Mouse (Mus musculus) limb, embryonic 15.5 days (tissue): ENCODE data around the gene Ttc12. TPM values are rescaled to one million over a fixed set of nuclear protein-coding genes. Genes with fewer than 3 reads are reported as not detected.

Experiments used
- ATAC-seq: fragments of 200-750 bp; cut with Nextera tagmentation; 2 replicates; pipeline ENCODE4 v1.8.0; 2017; ENCODE audit warnings: low read depth, moderate TSS enrichment; ENCODE audit not compliant: insufficient number of reproducible peaks, low FRiP score, low TSS enrichment
- H3K27ac ChIP-seq: fragments of 300-500 bp; sonication (generic); 2 replicates; pipeline ENCODE4 v1.5.1; 2015; ENCODE audit warnings: moderate library complexity, mild to moderate bottlenecking, inconsistent platforms
- H3K27me3 ChIP-seq: fragments of 300-500 bp; sonication (generic); 2 replicates; pipeline ENCODE4 v1.6.1; 2015; ENCODE audit warnings: inconsistent platforms
- H3K36me3 ChIP-seq: fragments of 300-500 bp; sonication (generic); 2 replicates; pipeline ENCODE4 v1.6.1; 2015; ENCODE audit warnings: inconsistent platforms
- H3K4me1 ChIP-seq: fragments of 300-500 bp; sonication (generic); 2 replicates; pipeline ENCODE4 v1.6.1; 2015; ENCODE audit warnings: inconsistent platforms
- H3K4me2 ChIP-seq: fragments of 300-500 bp; sonication (generic); 2 replicates; pipeline ENCODE4 v1.6.1; 2015; ENCODE audit warnings: mild to moderate bottlenecking, inconsistent platforms
- H3K4me3 ChIP-seq: fragments of 300-500 bp; sonication (generic); 2 replicates; pipeline ENCODE4 v1.5.1; 2015; ENCODE audit warnings: mild to moderate bottlenecking, inconsistent platforms
- H3K9ac ChIP-seq: fragments of 300-500 bp; sonication (generic); 2 replicates; pipeline ENCODE4 v1.6.1; 2015; ENCODE audit warnings: inconsistent platforms
- H3K9me3 ChIP-seq: fragments of 300-500 bp; sonication (generic); 2 replicates; pipeline ENCODE4 v1.6.1; 2016; ENCODE audit warnings: inconsistent platforms
- WGBS: fragments of 180-500 bp; shearing (Covaris S2); methylation state at CpG from one replicate; pipeline ENCODE4 v1.1.7; 2015; 5-methylcytosine and 5-hydroxymethylcytosine counted together
- polyA plus RNA-seq: library from polyadenylated mRNA; unstranded; fragments of >200 nt; fragmentation: Nextera tagmentation; extraction: Ambion mirVana; gene quantifications from 2 replicates; pipeline ENCODE4 v1.2.1, GENCODE M21; 2015

The Ttc12 gene
- polyA plus RNA-seq, 1 experiment from 2014 or later = 1.1 TPM

DNA sequence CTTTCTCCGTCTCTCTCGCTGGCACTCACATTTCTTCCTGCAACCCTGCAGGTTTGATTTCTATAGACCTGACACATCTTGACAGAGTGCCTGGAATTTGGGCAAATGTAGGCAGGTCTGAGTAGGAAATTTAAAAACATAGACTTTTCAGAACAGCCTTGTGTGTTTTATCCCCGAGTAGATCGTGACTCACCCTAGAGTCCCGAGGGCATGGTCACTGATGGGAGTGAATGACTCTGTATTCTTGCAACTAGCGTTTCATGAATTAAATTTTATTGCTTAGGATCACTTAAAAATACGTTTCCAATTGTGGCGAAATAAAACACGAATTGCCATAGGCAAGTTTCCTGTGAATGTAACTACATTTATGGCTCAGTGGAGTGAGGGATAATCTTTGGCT, 37.9 kb upstream of the Ttc12 start:
- H3K4me2 ChIP-seq = no peak overlapping the region
- H3K9ac ChIP-seq = no peak overlapping the region
- 44% methylated on average over 9 of the region's 9 CpGs for WGBS
- peaks cover 4% of the 10 kb centered on the region; the same call in 1 of the 2 replicates for H3K4me1 ChIP-seq
- ATAC-seq = no peak
- no peak overlapping the region for H3K27ac ChIP-seq
- no peaks in the 10 kb centered on the region for H3K27me3 ChIP-seq
- no peak overlapping the region for H3K4me3 ChIP-seq
- H3K36me3 ChIP-seq = peaks cover 16% of the 10 kb centered on the region
- no peaks in the 10 kb centered on the region for H3K9me3 ChIP-seq

DNA sequence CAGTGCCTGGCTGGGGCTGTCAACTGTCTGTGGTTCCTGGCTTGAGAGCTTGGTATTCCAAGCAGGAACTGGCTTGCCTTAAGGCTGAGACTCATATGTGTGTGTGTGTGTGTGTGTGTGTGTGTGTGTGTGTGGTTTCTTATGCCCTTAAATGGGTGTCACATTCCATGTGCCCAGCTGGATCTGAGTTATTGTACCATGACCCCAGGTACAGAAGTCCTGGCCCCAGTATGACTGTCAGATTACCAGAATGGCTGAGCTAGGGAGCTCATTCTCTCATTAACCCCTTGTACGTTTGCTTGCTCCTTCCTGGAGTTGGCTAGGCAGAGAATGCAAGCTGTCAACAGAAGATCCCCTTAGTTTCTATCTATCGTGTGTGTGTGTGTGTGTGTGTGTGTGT, 28.3 kb upstream of the Ttc12 start:
- Histone ChIP-seq H3K36me3 (peaks cover 16% of the 10 kb centered on the region), H3K27me3 (no peaks in the 10 kb centered on the region), H3K9me3 (no peaks in the 10 kb centered on the region), H3K4me1 (no peaks in the 10 kb centered on the region), H3K4me2 (no peak overlapping the region), H3K27ac (no peak overlapping the region), H3K4me3 (no peak overlapping the region), H3K9ac (no peak overlapping the region)
- 55% methylated on average over 2 of the region's 2 CpGs for WGBS
- ATAC-seq = no peak

DNA sequence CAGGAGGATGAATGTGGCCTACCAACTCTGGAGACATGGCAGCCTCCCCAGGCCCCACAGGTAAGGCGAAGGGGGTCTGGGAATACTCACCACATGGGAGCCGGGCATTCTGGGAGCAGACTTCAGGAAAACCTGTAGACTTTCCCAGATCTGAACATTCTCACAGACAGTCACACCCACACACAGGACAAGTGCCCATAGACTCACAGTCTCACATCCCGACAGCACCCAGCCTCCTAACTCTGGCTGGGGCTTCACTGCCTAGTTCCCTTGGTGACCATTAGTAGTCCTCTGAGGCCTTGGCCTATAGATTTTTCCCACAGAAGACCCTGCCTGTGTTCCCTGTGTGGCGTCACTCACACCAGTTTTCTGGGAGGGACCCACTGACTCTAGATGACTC, 24.6 kb upstream of the Ttc12 start:
- WGBS = 90% methylated on average over 4 of the region's 4 CpGs
- Histone ChIP-seq H3K36me3 (peaks cover 32% of the 10 kb centered on the region), H3K27me3 (no peaks in the 10 kb centered on the region), H3K4me1 (no peaks in the 10 kb centered on the region), H3K9ac (no peak overlapping the region), H3K4me3 (no peak overlapping the region), H3K4me2 (no peak overlapping the region), H3K9me3 (no peaks in the 10 kb centered on the region), H3K27ac (no peak overlapping the region)
- ATAC-seq = no peak

DNA sequence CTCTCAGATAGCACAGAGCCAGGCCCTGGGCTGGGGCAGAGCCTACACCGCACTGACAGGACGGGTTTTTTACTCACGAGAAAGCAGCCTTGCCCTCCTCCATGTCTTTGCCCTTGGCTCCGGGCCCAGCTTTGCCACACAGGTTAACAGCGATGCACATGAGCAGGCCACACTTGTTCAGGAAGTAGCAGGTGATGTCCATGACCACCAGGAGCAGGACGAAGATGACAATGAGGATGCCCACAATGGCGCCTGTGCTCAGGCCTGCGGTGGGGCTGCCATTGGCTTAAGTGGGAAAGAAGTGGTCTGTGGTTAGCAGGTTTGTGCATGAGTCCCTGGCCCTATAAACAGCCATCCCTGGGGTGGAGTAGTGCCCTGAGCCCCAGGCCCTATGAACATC, 23.6 kb upstream of the Ttc12 start:
- Histone ChIP-seq H3K27ac (no peak overlapping the region), H3K27me3 (no peaks in the 10 kb centered on the region), H3K36me3 (peaks cover 30% of the 10 kb centered on the region), H3K4me3 (no peak overlapping the region), H3K9me3 (no peaks in the 10 kb centered on the region), H3K4me1 (no peaks in the 10 kb centered on the region), H3K4me2 (no peak overlapping the region), H3K9ac (no peak overlapping the region)
- 88% methylated on average over 8 of the region's 8 CpGs for WGBS
- no peak for ATAC-seq

DNA sequence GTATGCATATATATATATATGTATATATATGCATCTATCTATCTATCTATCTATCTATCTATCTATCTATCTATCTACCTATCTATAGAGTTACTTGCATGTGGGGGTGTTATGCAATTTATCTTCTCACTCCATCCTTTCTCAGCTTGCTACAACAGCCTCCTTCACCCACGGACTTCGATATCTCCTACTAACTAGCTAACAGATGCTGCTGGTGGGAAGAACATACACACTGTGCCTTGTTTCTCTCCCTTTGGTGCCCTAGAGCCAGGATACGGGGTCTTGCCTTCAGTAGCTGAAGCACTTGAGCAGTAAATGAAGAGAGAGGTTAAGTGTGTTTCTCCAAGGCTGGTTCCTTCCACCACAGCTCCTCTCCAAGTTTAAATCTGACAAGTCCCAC, 23.1 kb upstream of the Ttc12 start:
- no peak for ATAC-seq
- Histone ChIP-seq H3K4me2 (no peak overlapping the region), H3K9ac (no peak overlapping the region), H3K9me3 (no peaks in the 10 kb centered on the region), H3K4me3 (no peak overlapping the region), H3K4me1 (no peaks in the 10 kb centered on the region), H3K27me3 (no peaks in the 10 kb centered on the region), H3K36me3 (peaks cover 30% of the 10 kb centered on the region), H3K27ac (no peak overlapping the region)
- WGBS = 91% methylated on average over 3 of the region's 3 CpGs

DNA sequence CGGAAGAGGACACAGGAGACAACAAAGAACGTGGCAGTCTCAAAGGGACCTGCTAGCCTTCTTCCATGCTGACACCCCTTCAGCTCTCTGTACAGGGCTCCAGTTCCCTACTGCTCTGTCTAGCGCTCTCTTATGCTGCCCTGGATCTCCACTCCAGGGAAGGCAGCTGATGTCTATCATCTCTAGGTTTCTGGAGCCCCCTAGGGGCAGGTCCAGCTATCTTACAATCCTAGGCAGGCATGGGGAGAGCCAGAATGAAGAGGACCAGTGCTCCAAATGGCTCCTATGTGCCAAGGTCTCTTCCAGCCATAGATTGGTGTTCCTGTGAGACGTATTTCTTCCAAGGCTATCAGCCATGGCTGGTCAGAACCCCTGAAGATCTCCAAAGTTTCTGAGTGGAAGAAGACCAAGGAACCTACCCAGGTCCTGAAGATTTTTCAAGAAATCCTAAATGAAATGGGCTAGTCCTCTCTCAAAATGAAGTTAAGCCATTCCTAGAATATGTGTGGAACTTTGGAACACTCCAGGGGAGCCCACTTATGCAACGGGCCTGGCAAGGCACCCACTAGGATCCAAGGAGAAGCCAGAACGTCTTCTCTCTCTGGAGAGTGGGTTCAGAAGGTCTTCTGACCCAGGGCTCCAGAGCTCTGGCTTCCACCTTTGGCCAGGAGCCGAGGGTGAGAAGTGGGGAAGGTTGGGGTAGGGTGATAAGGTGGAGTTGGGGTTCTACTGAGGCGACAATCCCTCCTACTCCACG, 22.0 kb upstream of the Ttc12 start:
- WGBS = 87% methylated on average over 9 of the region's 9 CpGs
- Histone ChIP-seq H3K4me2 (no peak overlapping the region), H3K4me1 (no peaks in the 10 kb centered on the region), H3K4me3 (no peak overlapping the region), H3K9ac (no peak overlapping the region), H3K27ac (no peak overlapping the region), H3K27me3 (no peaks in the 10 kb centered on the region), H3K9me3 (no peaks in the 10 kb centered on the region), H3K36me3 (peaks cover 30% of the 10 kb centered on the region)
- ATAC-seq = no peak

DNA sequence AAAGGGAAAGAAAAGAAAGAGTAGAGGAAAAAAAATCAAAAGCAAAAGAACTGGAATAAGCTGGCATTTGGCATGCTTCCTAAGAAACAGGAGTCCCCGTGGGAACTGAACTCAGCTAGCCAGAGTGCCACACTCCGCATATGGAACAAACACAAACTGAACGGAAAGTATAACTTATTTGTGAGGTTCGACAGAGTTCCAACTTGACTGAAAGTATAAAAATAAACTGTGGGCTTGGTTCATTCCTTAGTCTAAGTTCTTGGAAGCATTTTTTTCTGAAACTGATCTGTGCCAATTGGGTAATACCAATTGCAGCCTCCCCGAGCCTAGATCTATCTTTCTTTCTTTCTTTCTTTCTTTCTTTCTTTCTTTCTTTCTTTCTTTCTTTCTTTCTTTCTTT, 18.6 kb upstream of the Ttc12 start:
- no peak overlapping the region for H3K4me3 ChIP-seq
- H3K27ac ChIP-seq = no peak overlapping the region
- no peak overlapping the region for H3K4me2 ChIP-seq
- H3K4me1 ChIP-seq = no peaks in the 10 kb centered on the region
- H3K36me3 ChIP-seq = peaks cover 29% of the 10 kb centered on the region
- H3K9ac ChIP-seq = no peak overlapping the region
- WGBS = 52% methylated on average over 5 of the region's 5 CpGs
- H3K27me3 ChIP-seq = no peaks in the 10 kb centered on the region
- ATAC-seq = no peak
- H3K9me3 ChIP-seq = no peaks in the 10 kb centered on the region

DNA sequence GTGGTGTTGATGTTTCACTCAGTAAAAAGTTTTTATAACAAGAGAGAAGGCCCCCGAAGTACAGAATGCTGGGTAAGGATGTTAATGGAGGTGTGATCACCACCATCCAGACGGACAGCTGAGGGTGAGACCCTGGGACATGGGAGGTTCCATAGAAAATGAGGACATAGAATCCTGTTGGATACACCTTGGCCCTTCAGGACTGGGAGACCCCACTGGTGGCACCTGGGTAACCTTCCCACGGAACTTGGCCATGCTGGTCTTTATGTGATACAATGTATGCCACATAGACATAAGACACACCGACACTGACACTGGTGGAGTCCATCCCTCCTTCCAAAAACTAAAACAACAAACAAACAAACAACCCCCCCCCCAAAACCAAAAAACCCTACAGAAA, 16.2 kb upstream of the Ttc12 start:
- Histone ChIP-seq H3K9me3 (no peaks in the 10 kb centered on the region), H3K4me2 (no peak overlapping the region), H3K27ac (no peak overlapping the region), H3K27me3 (no peaks in the 10 kb centered on the region), H3K36me3 (peaks cover 10% of the 10 kb centered on the region), H3K4me1 (no peaks in the 10 kb centered on the region), H3K4me3 (no peak overlapping the region), H3K9ac (no peak overlapping the region)
- ATAC-seq = no peak
- 88% methylated on average over 4 of the region's 4 CpGs for WGBS

DNA sequence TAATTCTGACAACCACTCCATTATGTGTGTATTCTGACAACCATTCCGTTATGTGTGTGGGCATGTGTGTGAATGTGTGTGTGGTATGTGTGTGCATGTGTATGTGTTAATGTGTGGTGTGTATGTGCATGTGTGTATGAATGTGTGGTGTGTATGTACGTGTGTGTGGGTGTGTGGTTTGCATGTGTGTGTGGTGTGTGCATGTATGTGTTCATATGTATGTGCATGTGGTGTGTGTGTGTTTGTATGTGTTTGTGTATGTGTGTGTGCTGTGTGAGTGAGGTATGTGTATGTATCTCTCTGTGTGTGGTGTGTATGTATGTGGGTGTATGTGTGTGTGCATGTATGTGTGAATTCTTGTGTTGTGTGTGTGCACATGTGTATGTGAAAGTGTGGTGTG, 13.9 kb upstream of the Ttc12 start:
- H3K27me3 ChIP-seq = no peaks in the 10 kb centered on the region
- no peak overlapping the region for H3K4me3 ChIP-seq
- H3K27ac ChIP-seq = no peak overlapping the region
- no peaks in the 10 kb centered on the region for H3K9me3 ChIP-seq
- no peaks in the 10 kb centered on the region for H3K36me3 ChIP-seq
- H3K4me1 ChIP-seq = no peaks in the 10 kb centered on the region
- H3K4me2 ChIP-seq = no peak overlapping the region
- 85% methylated on average over 2 of the region's 2 CpGs for WGBS
- ATAC-seq = no peak
- H3K9ac ChIP-seq = no peak overlapping the region

DNA sequence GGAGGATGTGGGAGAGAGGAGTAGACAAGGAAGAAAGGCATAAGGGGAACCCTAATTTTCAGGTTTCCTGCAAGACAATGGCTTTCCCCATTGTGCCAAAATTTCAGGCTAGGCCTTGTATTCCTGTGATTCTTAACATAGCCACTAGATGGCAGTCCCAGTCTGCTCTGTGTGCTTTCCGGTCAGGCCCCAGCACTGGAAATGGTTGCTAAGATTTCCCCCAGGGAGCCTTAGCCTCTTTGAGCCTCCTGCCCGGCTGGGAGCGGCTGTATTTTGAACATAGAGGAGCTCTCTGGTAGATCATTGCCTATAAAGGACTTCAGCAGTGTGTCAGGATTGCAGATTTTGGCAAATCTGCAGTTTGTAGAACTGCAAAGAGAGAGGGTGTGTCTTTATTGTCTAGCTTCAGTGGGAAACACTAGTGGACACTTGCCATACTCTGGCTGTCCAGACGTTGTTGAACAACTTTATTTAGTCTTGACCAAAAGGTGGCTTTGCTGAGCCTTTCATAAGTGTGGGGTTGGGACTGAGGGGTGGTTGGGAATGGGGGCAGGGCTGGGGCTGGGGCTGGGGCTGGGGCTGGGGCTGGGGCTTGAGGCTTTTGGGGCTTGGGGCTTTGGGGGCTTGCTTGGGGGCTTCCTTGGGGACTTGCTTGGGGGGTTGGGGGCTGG, 8.1 kb upstream of the Ttc12 start:
- 2% methylated on average over 4 of the region's 4 CpGs for whole genome bisulfite sequencing
- H3K4me2 ChIP-seq = no peak overlapping the region
- peaks cover 5% of the 10 kb centered on the region for H3K4me1 ChIP-seq

DNA sequence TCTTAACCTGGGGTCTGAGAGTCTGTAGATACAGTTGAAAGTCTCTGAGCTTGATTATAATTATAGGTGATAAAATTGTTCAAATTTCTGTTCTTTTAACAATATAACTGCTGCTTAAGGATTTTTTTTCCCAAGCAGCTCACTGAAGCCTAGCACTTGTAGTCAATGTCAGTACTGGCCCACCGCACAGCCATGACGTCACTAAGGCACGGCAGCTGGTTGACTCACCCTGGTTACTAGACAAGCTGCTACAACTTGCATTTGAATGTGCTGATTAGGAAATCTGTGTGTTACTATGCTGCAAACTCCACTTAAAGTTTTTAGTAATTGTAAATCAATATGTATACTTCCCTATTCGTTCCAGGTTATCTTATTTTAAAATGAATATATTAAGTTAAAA, 4.6 kb upstream of the Ttc12 start:
- Histone ChIP-seq H3K4me3 (no peak overlapping the region), H3K4me1 (peaks cover 17% of the 10 kb centered on the region), H3K36me3 (no peaks in the 10 kb centered on the region), H3K27ac (no peak overlapping the region), H3K27me3 (no peaks in the 10 kb centered on the region; the same call in 1 of the 2 replicates), H3K4me2 (no peak overlapping the region), H3K9ac (no peak overlapping the region), H3K9me3 (no peaks in the 10 kb centered on the region)
- ATAC-seq = no peak
- 76% methylated on average over 4 of the region's 4 CpGs for WGBS

More for the DNA sequence above, 8.1 kb upstream of the Ttc12 start:
- H3K27ac ChIP-seq = peak overlapping the region; percentile 8; the same call in 1 of the 2 replicates
- H3K9ac ChIP-seq = no peak overlapping the region
- no peaks in the 10 kb centered on the region; the same call in 1 of the 2 replicates for H3K27me3 ChIP-seq
- H3K9me3 ChIP-seq = no peaks in the 10 kb centered on the region
- no peaks in the 10 kb centered on the region for H3K36me3 ChIP-seq
- H3K4me3 ChIP-seq = no peak overlapping the region
- no peak for ATAC-seq
